27 mouse cellular contexts compared by ENCODE assay signal in genomic region chr6:15671364-15671763, GRCm38 (mm10). TPM values are rescaled to one million over a fixed set of nuclear protein-coding genes. Genes with fewer than 3 reads are reported as not detected.
A peak's percentile ranks its signal among the peaks of the same experiment; 100 is the strongest.
DNase-seq lines count a peak whose midpoint lies in the region; ATAC-seq and TF ChIP-seq lines count a peak whose summit lies in the region.
"Had no signal": no experiment of that assay in that cellular context is flagged by ENCODE, and none has a peak within 500 bp of the region (broad histone marks: within the 10 kb centered on the region; RNA-seq: fewer than 3 reads in every experiment).

No protein-coding gene starts in this region.

- no peak overlapping the region for H3K4me3 ChIP-seq in intestine, postnatal 0 days (ENCODE audit: low read depth, low read length)
- H3K4me3 ChIP-seq in intestine, embryonic 15.5 days (replicated peaks), result no peak overlapping the region
- H3K4me3 ChIP-seq in midbrain, embryonic 13.5 days (replicated peaks), result no peak overlapping the region
- H3K4me3 ChIP-seq: erythroblast, embryonic 14.5 days; forebrain, embryonic 13.5 days; heart, embryonic 13.5 days; hindbrain, embryonic 10.5 days; hindbrain, embryonic 15.5 days; kidney, embryonic 15.5 days; limb, embryonic 13.5 days; liver, embryonic 13.5 days had no signal

- H3K4me2 ChIP-seq in intestine, postnatal 0 days (replicated peaks; ENCODE audit: low read depth), result no peak overlapping the region
- no peak overlapping the region for H3K4me2 ChIP-seq in intestine, embryonic 15.5 days (replicated peaks)
- H3K4me2 ChIP-seq in midbrain, embryonic 13.5 days (replicated peaks), result no peak overlapping the region
- H3K4me2 ChIP-seq: forebrain, embryonic 13.5 days; heart, embryonic 13.5 days; hindbrain, embryonic 15.5 days; kidney, embryonic 15.5 days; limb, embryonic 13.5 days; liver, embryonic 13.5 days had no signal

- H3K9me3 ChIP-seq in intestine, postnatal 0 days (ENCODE audit: control insufficient read depth), result no peaks in the 10 kb centered on the region
- H3K9me3 ChIP-seq in intestine, embryonic 15.5 days, result no peaks in the 10 kb centered on the region
- H3K9me3 ChIP-seq in midbrain, embryonic 13.5 days, result no peaks in the 10 kb centered on the region
- H3K9me3 ChIP-seq: forebrain, embryonic 13.5 days; heart, embryonic 13.5 days; hindbrain, embryonic 10.5 days; hindbrain, embryonic 15.5 days; kidney, embryonic 15.5 days; limb, embryonic 13.5 days; liver, embryonic 13.5 days had no signal

- H3K9ac ChIP-seq in intestine, postnatal 0 days (ENCODE audit: low read depth, low read length), result no peak overlapping the region
- H3K9ac ChIP-seq in intestine, embryonic 15.5 days, result no peak overlapping the region
- no peak overlapping the region for H3K9ac ChIP-seq in midbrain, embryonic 13.5 days (replicated peaks)
- H3K9ac ChIP-seq: forebrain, embryonic 13.5 days; heart, embryonic 13.5 days; hindbrain, embryonic 15.5 days; kidney, embryonic 15.5 days; limb, embryonic 13.5 days; liver, embryonic 13.5 days had no signal

- no peaks in the 10 kb centered on the region for H3K36me3 ChIP-seq in intestine, postnatal 0 days (ENCODE audit: control insufficient read depth, insufficient read depth)
- H3K36me3 ChIP-seq in intestine, embryonic 15.5 days, result no peaks in the 10 kb centered on the region
- H3K36me3 ChIP-seq in splenic B cell, adult 2 months (ENCODE audit: control insufficient read depth, insufficient read depth, low read length, poor library complexity, severe bottlenecking), result no peaks in the 10 kb centered on the region
- no peaks in the 10 kb centered on the region for H3K36me3 ChIP-seq in midbrain, embryonic 13.5 days
- H3K36me3 ChIP-seq: heart, embryonic 13.5 days; hindbrain, embryonic 10.5 days; hindbrain, embryonic 15.5 days; kidney, embryonic 15.5 days; limb, embryonic 13.5 days; liver, embryonic 13.5 days had no signal

- H3K27me3 ChIP-seq in intestine, postnatal 0 days (replicated peaks; ENCODE audit: control insufficient read depth, insufficient read depth, low read length), result no peaks in the 10 kb centered on the region
- H3K27me3 ChIP-seq in intestine, embryonic 15.5 days (replicated peaks), result no peaks in the 10 kb centered on the region
- no peaks in the 10 kb centered on the region for H3K27me3 ChIP-seq in splenic B cell, adult 2 months (ENCODE audit: control insufficient read depth, insufficient read depth, low read length, poor library complexity, severe bottlenecking)
- no peaks in the 10 kb centered on the region for H3K27me3 ChIP-seq in midbrain, embryonic 13.5 days
- H3K27me3 ChIP-seq: forebrain, embryonic 13.5 days; heart, embryonic 13.5 days; hindbrain, embryonic 15.5 days; kidney, embryonic 15.5 days; limb, embryonic 13.5 days; liver, embryonic 13.5 days had no signal

- TF ChIP-seq CTCF in intestine, postnatal 0 days (IDR thresholded peaks at IDR 0.05; ENCODE audit: low read depth), result 0 out of 2 replicates have a peak, but pooled peaks have one; percentile 2

- no peak overlapping the region for H3K27ac ChIP-seq in intestine, postnatal 0 days (ENCODE audit: low read depth, low read length)
- H3K27ac ChIP-seq in intestine, embryonic 15.5 days, result no peak overlapping the region
- no peak overlapping the region for H3K27ac ChIP-seq in midbrain, embryonic 13.5 days
- H3K27ac ChIP-seq: forebrain, embryonic 13.5 days; heart, embryonic 13.5 days; hindbrain, embryonic 10.5 days; hindbrain, embryonic 15.5 days; kidney, embryonic 15.5 days; limb, embryonic 13.5 days; liver, embryonic 13.5 days had no signal

- ATAC-seq in intestine, postnatal 0 days, result no peak
- ATAC-seq in intestine, embryonic 15.5 days, result no peak
- no peak for ATAC-seq in midbrain, embryonic 13.5 days
- ATAC-seq: forebrain, embryonic 13.5 days; intestine, embryonic 16.5 days; midbrain, embryonic 16.5 days had no signal

- no peaks in the 10 kb centered on the region for H3K4me1 ChIP-seq in intestine, postnatal 0 days (replicated peaks; ENCODE audit: control insufficient read depth, insufficient read depth, low read length)
- H3K4me1 ChIP-seq in intestine, embryonic 15.5 days (replicated peaks), result no peaks in the 10 kb centered on the region
- H3K4me1 ChIP-seq in midbrain, embryonic 13.5 days (replicated peaks), result no peaks in the 10 kb centered on the region
- H3K4me1 ChIP-seq: forebrain, embryonic 13.5 days; heart, embryonic 13.5 days; hindbrain, embryonic 10.5 days; hindbrain, embryonic 15.5 days; kidney, embryonic 15.5 days; limb, embryonic 13.5 days; liver, embryonic 13.5 days had no signal

- DNase-seq in A20 (ENCODE audit: low read depth, low spot score) (peak; percentile 13), NIH3T3 (ENCODE audit: low read depth) (peak; percentile 32)
- DNase-seq in splenic B cell, adult 2 months (ENCODE audit: low read depth, low spot score), result peak; percentile 32
- no peak for DNase-seq in frontal cortex, postnatal 25 days (ENCODE audit: low spot score in 2 of 2)
- DNase-seq: adrenal gland, adult 8-10 months; cerebellum, adult 2 months; cerebellum, postnatal 14 days; gastrocnemius, postnatal 25 days; heart, postnatal 10 days; kidney, postnatal 25 days; liver, embryonic 13.5 days; lung, adult 18-20 months; lung, postnatal 10 days; right cerebral cortex, postnatal 25 days; thymus, postnatal 36 days had no signal

RNA-seq across cellular contexts. Expression of gene Mdfic, which starts 49.1 kb away (rescaled TPM):
- polyA plus RNA-seq in intestine, postnatal 0 days (2015; fragmentation: Nextera tagmentation; extraction: Ambion mirVana), result 2.3 TPM in 2 replicates
- 4.1 and 4.5 TPM in 2 replicates for polyA plus RNA-seq in intestine, embryonic 15.5 days (2015; fragmentation: Nextera tagmentation; extraction: Ambion mirVana)
- 0.81 and 1.1 TPM in 2 replicates for polyA plus RNA-seq in midbrain, embryonic 13.5 days (2015; fragmentation: Nextera tagmentation; extraction: Ambion mirVana)

Comparison
In these comparisons a context has a peak if more than half of its experiments do, and no peak if none do; other contexts are left out.
1. DNase-seq: peak in A20 (single experiment), NIH3T3 (single experiment) and splenic B cell, adult 2 months (single experiment); none in frontal cortex, postnatal 25 days (0 of 2).